Mouse (Mus musculus) gastrocnemius, postnatal 10 days (tissue): ENCODE measurements around the gene Psen2. TPM values are rescaled to one million over a fixed set of nuclear protein-coding genes. Genes with fewer than 3 reads are reported as not detected.
A peak's percentile ranks its signal among the peaks of the same experiment; 100 is the strongest.

ENCODE experiments used
- DNase-seq: peaks from one replicate; pipeline ENCODE4 v3.0.0; 2021; ENCODE audit warnings: mixed read lengths
- total RNA-seq, 2 experiments: library from RNA; stranded (reverse); gene quantifications; 2 replicates each; pipeline ENCODE4 v1.2.3; 2021

The Psen2 gene
- total RNA-seq, 2 experiments from 2014 or later = 11.3 to 11.7 TPM

DNA sequence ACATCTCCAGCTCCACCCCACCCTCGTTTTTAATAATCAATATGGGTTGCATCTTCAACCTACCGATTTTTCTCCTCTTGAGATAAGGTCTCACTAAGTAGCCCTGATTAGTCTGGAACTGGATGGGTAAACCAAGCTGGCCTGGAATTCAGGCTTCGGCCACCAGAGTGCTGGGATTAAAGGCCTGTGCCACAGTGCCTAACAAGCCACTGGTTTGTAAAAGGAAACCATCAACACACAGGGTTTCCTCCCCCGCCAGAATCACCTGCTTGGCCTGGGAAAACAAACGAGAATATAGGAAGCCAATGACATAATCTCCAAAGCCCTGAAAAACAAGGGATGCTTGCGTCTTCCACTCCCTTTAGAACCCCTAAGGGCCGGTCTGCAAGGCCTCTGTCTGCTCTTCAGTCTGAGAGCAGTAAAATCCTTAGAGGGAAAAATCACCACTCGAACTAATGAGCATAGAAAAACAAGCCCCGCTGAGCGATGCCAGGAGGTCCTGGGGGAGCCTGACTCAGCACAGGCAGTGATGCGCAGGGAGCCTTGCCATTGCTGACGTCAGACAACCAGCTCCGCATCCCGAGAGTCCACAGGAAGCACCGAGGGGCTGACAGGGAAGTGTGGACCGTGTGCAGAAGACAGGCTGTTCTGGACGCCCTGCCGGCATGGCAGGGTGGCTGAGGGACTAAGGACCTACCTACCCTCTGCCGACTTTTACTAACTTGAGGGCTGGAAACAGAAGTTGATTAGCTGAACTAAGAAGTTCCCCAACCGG, 13.4 kb downstream of the Psen2 start:
- peak; percentile 86 for DNase-seq

DNA sequence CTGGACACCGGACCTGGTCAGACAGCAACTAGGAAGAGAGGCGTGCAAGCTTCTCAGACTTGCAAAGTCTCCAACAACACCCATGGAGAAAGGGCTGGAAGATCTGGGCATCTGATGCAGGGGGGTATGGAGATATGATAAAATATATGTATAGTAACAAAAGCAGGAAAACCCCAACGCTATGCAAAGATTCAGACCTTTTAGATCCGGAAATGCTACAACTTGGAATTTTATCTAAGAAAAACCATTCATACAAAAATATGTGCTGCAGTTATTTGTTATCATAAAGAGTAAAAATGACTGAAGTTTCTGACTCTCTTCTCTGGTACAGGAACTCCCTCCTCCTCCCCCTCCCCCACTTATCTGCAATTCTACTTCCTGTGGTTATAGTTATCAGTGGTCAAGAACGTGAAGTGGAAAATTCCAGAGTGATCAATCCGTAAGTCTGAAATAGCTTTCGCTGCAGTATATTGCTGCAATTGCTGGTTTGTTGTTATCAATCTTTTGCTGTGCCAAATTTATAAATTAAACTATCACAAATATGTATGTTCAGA, 14.6 kb downstream of the Psen2 start:
- no peak for DNase-seq

DNA sequence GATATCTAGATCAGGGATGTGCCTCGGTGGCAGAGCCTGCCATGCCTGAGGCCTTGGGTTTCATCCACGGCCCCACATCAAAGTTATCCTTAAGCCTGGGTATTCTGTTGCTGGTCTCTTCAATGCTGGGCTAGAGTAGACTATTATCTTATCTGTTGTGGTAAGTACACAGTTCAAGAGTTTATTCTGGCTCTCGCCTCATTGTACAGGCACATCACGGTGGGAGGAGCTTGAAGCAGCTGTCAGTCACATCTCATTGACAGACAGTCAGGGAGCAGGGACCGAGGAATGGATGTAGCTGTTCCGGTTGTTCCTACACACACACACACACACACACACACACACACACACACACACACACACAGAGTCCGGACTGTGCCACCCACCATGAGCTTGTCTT, 15.3 kb downstream of the Psen2 start:
- DNase-seq = no peak

DNA sequence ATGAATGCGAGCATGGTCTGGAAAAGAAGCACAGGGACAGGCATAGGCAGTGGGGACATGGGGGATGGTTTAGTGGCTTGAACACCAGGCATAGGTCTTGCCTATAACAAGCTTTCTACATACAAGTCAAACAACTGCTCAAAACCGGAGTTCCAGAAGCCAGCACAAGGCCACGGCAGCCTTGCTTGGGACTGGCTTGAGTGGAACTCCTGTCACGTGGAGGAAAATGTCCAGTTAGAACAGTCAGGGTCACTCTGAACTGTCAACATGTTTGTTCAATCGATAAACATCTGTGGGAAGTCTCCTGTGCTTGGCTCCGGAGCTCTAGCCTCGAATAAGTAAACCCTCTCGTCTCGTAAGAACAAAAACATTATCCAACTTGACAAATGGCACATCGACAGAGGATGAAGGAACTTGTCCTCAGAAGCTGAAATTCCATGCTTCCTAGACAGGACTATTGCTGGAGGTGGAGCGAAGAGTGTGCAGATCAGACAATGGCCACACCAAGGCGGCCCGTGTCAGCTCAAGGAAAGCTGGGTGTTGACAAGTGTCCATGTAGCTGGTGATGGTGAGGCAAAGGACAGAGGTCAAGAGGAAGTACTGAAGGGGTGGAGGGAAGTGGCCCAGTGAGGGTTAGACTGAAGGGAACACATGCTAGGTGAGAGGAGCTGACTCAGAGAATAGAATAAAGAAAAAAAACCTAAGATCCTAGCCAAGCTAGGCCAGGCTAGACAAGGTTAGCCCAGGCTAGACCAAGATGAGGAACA, 17.3 kb downstream of the Psen2 start:
- DNase-seq = no peak

DNA sequence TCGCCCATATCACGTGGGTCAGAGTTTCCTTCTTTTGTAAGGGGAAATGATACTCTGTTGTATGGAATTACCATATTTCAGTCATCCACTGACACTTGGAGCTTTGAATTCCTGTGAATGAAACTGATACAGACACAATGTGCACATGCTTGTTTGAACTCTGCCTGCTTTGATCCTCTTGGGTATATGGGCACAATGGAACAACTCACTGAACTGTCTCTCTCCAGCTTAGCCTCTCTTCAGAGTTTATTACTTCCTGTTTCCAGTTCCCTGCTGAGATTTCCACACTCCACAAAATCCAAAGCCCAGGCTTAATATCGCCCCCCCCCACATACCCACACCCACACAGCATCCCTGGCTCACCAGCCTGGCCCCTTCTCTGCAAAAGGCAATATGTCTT, 31.5 kb downstream of the Psen2 start:
- DNase-seq = no peak

DNA sequence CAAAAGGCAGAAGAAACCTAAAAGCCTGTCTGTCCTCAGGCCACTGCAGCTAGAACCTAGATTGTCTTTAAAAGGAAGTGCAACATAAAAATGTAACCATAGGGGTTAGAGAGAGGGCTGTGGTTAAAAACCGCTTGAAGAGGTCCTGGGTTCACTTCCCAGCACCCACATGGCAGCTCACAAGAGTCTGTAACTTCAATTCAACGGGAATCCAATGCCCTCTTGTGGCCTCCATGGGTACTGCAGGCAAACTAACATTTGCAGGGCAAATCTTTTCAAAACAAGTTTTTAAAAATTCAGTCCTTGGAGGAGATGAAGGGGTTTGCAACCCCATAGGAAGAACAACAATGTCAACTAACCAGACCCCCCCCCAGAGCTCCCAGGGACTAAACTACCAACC, 32.7 kb downstream of the Psen2 start:
- no peak for DNase-seq

DNA sequence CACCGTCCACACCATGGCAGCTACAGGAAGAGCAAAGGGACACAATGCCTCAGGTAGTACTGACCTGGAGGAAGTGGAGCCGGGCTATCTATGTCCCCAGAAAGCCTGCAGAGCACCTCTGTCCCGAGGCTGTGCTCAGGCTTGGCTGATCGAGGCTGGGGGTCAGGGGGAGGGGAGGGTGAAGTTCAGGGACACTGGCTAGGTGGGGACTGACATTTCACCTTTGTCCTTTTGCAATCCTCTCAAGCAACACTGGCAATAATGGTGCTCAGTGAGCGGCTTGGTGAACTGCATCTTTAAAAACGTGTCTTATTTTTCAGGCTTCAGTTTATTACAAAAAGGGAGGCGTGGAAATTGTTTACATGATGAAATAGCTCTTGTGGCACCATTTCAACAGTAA, 33.3 kb downstream of the Psen2 start:
- no peak for DNase-seq

DNA sequence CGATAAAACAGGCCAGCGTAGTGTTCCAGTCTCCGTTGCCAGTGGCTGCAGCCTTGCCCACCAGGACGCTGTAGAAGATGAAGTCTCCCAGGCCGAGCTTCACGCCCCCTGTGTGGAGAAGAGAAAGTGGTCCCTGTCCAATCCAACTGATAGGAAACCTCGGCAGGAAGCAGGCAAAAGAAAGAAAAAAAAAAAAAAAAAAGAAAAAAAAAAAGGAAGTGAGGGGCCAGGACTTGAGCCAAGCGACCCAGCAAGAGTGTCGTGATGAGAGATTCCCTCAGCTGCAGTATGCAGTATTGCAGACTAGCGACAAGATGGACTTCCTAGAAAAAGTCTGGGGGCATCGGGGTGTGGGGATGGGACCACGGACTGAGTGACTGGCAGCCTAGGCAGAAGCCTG, 34.4 kb downstream of the Psen2 start:
- no peak for DNase-seq

DNA sequence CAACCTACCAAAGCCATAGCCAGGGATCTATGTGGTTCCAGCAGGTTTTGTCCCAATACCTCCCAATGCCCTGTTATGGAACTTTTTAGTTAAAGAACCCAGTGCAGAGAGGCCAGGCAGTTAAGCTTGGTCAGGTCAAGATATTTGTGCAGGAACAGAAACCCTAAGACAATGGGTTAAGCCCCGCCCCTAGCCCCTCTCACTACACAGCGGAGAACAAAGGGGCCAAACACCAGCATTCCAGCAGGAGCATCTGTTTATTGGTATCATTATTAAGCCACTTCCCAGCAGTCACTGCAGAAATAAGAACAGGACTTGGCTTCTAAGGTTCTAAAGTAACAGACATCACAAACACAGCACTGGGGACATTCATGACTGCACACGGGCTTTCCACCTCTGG, 36.5 kb downstream of the Psen2 start:
- DNase-seq = no peak

DNA sequence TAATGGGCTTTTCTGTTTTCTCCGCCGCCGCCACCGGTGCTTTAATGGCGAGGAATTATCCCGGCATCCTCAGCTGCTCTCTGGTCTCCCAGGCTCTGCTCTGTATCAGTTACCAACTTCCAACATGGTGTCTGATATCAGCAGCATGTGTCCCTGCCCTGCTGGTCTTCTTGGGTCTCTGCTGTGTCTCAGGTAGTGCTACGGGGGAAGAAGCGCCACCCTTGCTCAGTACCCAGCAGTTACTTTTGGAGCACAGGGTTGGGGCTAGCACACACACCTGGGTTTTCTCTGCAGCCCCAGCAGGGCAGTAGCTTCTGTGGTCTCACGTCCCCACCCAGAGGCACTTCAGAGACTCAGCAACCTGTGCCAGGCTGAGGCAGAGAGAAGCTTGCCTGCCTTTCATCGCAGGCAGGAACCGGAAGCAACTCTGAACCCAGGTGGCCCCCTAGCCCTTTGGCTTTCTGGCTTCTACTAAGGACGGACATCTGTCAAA, 37.0 kb downstream of the Psen2 start:
- DNase-seq = no peak

DNA sequence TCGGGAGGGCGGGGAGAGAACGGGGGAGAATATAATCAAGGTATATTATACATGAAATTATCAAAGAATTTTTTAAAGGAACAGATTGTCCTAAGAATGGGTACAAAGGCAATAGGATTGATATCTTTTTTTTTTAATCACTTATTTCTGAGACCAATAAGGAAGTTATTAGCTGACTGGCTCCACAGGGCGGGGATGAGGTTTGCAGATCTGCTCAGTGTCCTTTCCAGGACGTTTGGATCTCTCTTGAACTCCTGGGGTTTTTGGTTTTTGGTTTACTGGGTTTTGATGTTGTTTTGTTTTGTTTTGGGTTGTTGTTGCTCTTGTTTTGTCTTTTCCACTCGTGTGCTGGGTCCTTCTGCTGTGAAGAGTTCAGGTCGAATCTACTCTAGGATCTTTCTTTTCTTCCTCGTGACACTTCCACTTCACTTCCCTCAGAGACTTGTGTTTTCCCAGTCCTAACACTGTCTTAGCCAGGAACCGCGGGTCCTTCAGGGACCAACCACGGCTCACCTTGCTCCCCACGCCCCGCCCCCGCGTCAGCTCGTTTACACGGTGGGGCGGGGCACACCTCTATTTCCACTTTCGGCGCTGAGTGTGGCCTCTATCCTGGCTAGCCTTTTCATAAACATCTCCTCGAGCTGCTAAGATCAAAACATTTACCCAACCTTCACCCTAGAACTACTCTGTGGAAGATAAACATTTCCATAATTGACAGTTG, 37.6 kb downstream of the Psen2 start:
- peak; percentile 54 for DNase-seq

DNA sequence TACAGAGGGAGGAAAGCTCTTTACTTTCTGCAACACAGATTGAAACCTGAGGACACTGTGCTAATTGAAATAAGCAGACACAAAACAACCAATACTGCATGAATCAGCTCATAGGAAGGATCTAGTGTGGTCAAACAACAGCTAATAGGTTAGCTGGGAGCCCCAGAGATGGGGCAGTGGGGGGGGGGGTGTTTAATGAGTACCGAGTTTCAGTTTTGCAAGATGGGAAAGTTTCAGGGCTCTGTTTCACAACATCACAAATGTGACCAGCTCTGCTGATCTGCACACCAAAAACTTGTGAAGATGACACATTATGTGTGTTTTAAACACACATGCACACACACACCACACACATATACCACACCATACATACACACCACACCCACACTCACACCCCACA, 41.2 kb downstream of the Psen2 start:
- no peak for DNase-seq

DNA sequence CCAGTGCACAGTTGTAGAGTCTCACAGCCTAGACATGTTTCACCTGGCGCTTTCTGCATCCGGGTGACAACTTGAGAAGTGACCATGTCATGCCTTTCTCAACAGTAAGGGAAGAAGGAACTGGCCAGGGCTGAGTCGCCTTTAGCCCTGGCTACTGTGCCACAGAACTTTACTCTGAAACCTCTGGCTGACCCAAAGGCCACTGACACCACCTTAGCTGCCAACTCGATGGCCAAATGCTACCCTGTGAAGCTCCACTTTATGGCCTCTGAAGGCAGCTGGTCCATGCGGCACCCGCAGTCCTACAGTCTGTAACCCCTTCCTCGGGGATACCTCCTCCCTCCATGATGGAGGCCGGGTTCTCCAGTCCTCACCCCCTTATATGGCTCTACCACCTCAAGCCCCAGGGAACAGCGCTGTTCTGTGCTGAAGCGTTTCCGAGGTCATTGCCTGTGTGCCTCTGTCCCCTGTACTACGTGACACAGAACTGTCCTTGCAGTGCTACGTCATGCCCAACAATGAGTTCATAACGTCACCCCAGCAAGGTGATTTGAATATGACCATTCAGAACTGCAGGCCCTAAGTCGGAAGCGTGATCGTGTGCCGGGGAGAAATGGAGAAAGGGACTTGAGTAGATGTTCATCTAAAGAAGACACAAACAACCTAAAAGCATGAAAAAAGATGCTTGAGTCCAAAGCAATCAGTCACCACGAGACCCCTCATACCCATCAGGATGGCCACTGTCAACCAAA, 42.3 kb downstream of the Psen2 start:
- DNase-seq = no peak

DNA sequence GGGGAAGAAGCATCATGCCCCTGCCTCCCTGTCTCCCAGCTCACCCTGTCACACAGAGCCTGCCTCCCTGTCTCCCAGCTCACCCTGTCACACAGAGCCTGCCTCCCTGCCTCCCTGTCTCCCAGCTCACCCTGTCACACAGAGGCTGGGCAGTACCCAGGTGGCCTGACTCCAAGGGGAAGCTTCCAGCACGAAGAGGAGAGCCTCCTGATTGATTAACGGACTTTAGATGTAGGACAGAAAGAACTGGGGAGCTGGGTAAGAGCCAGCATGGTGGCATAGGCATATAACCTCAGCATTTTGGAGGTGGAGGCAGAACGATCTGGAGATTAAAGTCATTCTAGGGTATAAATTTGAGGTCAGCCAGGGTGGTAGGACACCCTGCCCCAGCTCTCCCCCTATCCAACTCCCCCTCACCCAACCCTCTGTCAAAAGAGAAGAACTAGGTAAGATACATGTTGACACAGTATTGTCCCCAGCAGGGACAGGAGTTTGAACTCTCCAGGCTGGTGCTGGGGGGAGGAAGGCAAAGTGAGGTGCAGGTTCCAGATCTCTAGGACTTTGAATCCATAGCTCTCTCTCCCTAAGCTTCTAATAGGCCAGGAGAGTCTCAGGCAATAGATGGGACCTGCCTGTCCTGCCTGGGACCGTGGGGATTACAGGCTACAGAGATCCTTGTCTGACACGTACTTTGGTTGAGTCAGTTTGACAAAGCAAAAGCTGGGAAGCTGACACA, 46.5 kb downstream of the Psen2 start:
- DNase-seq = no peak

DNA sequence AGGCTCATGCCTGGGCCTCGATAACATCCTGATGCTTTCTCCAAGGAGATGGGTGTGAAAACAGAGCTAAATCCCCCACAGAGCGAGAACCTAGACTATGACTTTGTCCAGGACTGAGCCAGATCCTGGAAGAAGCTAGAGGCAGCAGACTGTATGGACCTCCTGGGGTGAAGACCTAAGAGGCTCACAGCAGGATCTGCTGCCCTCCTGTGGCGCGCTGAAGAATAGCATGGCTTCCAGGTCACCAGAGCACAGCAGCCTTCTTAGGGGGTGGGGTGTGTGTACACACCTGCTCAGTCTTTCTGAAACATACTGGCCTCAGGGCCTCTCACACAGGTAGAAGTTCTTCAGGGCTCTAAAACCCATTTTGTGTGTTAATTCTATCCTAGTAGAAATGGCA, 48.2 kb downstream of the Psen2 start:
- DNase-seq = peak; percentile 65

DNA sequence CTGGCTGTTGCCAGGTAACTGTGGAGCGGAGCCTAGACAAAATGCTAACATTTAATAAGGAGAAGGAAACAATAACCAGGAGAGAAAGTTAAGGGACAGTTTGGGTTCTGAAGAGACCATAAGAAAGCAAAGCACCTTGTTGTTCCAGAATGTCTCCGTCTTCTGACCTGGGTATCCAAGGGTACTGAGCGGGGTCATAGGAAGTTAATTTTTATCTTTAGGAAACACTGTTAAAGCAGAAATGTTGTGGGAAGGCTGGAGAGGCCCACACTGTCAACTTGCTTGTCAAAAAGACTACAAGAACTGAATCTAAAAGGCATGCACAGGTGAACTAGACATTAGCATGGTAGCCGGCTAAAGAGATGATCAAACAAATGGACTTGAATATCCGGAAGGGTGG, 50.3 kb downstream of the Psen2 start:
- no peak for DNase-seq

DNA sequence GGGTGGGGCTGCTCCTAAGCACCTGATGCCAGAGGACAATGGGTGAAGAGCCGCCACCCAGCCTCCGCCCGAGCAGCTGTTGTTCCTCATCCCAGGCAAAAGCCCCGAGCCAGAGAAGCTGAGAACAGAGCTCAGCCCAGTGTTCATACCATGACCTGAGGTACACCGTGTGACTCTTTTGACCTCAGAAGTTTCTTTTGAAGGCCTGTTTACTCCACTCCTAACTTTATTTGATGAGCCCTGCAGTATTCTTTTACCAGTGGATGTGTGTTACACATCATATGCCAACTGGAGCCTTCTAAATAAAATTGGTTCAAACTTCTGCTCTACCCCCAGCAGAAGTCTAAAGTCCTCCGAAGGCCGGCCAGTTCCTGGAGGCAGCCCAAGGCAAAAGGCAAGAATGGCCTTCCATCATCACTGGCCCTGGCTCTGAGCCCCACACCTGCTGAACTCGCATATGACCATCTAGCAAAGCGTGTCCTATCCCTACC, 52.4 kb downstream of the Psen2 start:
- peak; percentile 53 for DNase-seq

DNA sequence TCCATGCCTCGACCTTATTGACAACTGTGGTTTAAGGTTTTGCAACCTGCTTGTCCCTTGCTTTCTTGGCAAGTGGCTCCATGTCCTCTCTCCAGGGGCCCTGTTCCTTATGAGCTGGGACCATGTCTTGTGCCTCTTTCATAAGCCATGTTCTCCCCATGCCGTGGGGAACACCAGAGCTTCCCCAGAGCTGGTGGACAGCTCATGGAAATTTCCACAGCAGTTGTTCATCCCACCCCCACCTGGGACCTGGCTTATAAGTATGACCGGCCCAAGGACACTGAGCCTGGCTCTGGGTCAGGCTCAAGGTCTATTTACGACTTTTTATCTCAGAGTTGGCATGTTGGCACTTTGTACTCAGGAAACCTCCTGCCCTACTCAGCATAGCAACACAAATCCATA, 53.2 kb downstream of the Psen2 start:
- no peak for DNase-seq

DNA sequence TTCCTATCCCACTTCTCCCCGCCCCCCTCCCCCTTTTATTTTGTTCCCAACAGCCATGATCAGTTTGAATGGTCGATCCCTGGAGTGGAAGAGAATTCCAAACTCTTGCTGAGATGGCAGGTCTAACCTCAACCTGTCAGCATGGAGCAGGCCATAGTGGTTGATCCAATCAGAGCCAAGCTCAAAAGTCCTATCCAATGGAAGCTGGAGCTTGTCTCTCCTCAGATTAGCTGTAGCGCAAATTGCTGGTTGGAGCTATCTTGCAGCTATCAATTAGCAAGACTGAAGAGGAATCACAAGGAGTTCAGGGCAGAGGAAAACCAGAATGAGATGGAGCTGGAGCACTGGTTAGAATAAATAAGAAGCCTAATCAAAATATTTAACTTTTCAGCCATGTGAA, 54.9 kb downstream of the Psen2 start:
- DNase-seq = no peak

DNA sequence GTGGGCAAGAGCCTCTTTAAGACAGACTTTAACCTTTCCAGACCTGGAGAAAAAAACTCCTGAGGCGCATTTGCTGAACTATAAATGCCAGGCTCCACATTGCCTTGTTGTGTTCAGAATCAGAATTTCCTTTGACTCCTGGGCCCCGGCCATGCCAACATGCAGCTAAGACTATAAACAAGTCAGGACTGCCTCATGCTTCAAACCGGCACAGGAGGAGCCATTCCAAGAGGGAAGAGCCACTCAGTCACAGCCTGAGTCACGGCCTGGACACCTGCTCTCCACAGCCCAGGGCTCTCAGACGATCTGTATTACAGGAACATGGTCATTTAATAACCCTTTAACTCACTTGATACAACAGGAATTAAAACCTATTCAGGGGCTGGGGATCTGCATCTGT, 62.5 kb downstream of the Psen2 start:
- no peak for DNase-seq

DNA sequence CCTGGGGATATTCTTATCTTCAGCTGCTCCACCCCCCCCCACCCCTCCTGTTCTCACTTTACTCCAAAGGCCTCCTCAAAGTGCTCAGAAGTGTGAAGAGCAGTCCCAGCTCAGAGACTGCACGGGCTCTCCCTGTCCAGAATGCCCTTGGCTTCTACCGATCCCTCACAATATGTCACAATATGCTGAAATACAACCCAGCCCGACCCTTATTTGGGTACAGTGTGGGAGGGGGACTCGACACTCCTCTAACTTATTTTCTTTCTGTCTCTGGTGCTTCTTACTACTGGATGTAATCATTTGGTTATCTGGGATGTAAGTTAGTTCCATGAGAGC, 63.6 kb downstream of the Psen2 start:
- DNase-seq = no peak
